Mouse (Mus musculus): ENCODE results near the gene Knstrn. TPM values are rescaled to one million over a fixed set of nuclear protein-coding genes. Genes with fewer than 3 reads are reported as not detected.

Gene Knstrn
- polyA plus RNA-seq, 1 experiment from 2014 or later = 62.7 TPM

DNA sequence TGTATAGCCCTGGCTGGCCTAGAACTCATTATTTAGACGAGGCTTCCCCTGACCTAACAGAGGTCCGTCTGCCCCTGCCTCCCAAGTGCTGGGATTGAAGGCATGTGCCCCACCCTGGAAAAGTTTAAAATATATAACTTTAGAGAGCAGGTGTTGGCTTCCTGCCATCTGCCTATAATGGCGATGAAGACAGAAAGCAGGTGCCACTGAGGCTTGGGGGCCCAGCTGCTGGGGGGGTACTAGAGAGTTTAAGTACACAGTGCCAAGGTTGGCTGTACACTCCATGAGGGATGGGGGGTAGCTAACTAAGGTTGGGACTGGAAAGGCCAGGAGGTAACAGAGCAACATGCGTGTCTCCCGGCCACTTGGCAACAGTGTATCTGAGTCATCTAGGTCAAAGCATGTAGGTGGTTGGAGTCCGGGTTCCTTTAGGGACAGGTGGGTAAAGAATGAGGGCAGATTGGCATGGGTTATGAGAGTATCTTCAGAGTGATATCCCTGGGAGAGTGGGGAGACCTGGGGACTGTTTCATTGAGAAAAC lies 60.2 kb downstream of the Knstrn start:
- no peak for ATAC-seq
- no peaks in the 10 kb centered on the region for H3K9me3 ChIP-seq
- 94% methylated on average over 6 of the region's 6 CpGs for WGBS
- H3K4me3 ChIP-seq (replicated peaks) = no peak overlapping the region
- no peak overlapping the region for H3K27ac ChIP-seq
- no peak overlapping the region for H3K9ac ChIP-seq (replicated peaks)
- H3K27me3 ChIP-seq = no peaks in the 10 kb centered on the region
- no peak overlapping the region for H3K4me2 ChIP-seq (replicated peaks)
- peaks cover 65% of the 10 kb centered on the region for H3K36me3 ChIP-seq
- H3K4me1 ChIP-seq (replicated peaks) = no peaks in the 10 kb centered on the region

GRCm38 (mm10) chr2:118875316-118875715 lies 61.5 kb downstream of the Knstrn start:
- Histone ChIP-seq H3K9ac (replicated peaks) (no peak overlapping the region), H3K4me1 (replicated peaks) (no peaks in the 10 kb centered on the region), H3K9me3 (no peaks in the 10 kb centered on the region), H3K27me3 (no peaks in the 10 kb centered on the region), H3K4me2 (replicated peaks) (no peak overlapping the region), H3K27ac (no peak overlapping the region), H3K36me3 (peaks cover 57% of the 10 kb centered on the region), H3K4me3 (replicated peaks) (no peak overlapping the region)
- WGBS = 91% methylated on average over 8 of the region's 8 CpGs
- no peak for ATAC-seq

GRCm38 (mm10) chr2:118876453-118876852 lies 62.6 kb downstream of the Knstrn start:
- Histone ChIP-seq H3K9me3 (no peaks in the 10 kb centered on the region), H3K4me1 (replicated peaks) (no peaks in the 10 kb centered on the region), H3K4me3 (replicated peaks) (no peak overlapping the region), H3K27me3 (no peaks in the 10 kb centered on the region), H3K9ac (replicated peaks) (no peak overlapping the region), H3K36me3 (peaks cover 54% of the 10 kb centered on the region), H3K4me2 (replicated peaks) (no peak overlapping the region), H3K27ac (no peak overlapping the region)
- ATAC-seq = no peak
- WGBS = 92% methylated on average over 9 of the region's 9 CpGs

DNA sequence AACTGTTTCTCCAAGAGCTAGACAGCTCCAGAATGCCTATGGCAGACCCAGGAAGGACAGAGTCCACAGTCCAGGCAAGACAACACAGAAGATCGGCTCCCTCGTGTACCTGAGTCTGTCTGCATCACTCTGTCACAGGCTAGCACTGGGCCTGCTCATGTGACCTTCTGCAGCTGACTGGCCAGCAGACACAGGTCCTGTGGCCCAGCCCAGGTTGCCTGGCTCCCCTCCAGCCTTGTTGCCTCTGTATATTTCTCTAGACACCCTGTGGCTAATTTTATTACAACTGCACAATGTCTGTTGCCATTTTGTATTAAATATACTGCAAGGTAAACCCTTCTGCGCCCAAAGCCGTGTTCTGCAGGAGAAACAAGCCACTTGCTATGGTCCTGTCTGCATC lies 67.2 kb downstream of the Knstrn start:
- peaks cover 27% of the 10 kb centered on the region for H3K36me3 ChIP-seq
- no peaks in the 10 kb centered on the region for H3K9me3 ChIP-seq
- peaks cover 5% of the 10 kb centered on the region; the same call in 1 of the 2 replicates for H3K4me1 ChIP-seq (replicated peaks)
- H3K9ac ChIP-seq (replicated peaks) = no peak overlapping the region
- H3K27me3 ChIP-seq = peaks cover 23% of the 10 kb centered on the region
- 88% methylated on average over 4 of the region's 4 CpGs for WGBS
- no peak for ATAC-seq
- H3K4me3 ChIP-seq (replicated peaks) = no peak overlapping the region
- H3K27ac ChIP-seq = no peak overlapping the region
- H3K4me2 ChIP-seq (replicated peaks) = no peak overlapping the region

GRCm38 (mm10) chr2:118881956-118882355 lies 68.2 kb downstream of the Knstrn start:
- WGBS = 86% methylated on average over 5 of the region's 5 CpGs
- Histone ChIP-seq H3K4me3 (replicated peaks) (no peak overlapping the region), H3K27ac (no peak overlapping the region), H3K36me3 (peaks cover 19% of the 10 kb centered on the region), H3K4me2 (replicated peaks) (no peak overlapping the region), H3K4me1 (replicated peaks) (peaks cover 5% of the 10 kb centered on the region; the same call in 1 of the 2 replicates), H3K9me3 (no peaks in the 10 kb centered on the region), H3K9ac (replicated peaks) (no peak overlapping the region), H3K27me3 (peaks cover 26% of the 10 kb centered on the region)
- no peak for ATAC-seq

GRCm38 (mm10) chr2:118882840-118883679 lies 69.3 kb downstream of the Knstrn start:
- Histone ChIP-seq H3K4me1 (replicated peaks) (peaks cover 12% of the 10 kb centered on the region), H3K4me2 (replicated peaks) (peak overlapping the region; percentile 72), H3K27me3 (peaks cover 31% of the 10 kb centered on the region), H3K36me3 (peaks cover 9% of the 10 kb centered on the region; the same call in 1 of the 2 replicates), H3K9ac (replicated peaks) (peak overlapping the region; percentile 64), H3K9me3 (no peaks in the 10 kb centered on the region), H3K4me3 (replicated peaks) (peak overlapping the region; percentile 40), H3K27ac (no peak overlapping the region)
- 2% methylated on average over 32 of the region's 32 CpGs for WGBS
- ATAC-seq = peak; percentile 89

DNA sequence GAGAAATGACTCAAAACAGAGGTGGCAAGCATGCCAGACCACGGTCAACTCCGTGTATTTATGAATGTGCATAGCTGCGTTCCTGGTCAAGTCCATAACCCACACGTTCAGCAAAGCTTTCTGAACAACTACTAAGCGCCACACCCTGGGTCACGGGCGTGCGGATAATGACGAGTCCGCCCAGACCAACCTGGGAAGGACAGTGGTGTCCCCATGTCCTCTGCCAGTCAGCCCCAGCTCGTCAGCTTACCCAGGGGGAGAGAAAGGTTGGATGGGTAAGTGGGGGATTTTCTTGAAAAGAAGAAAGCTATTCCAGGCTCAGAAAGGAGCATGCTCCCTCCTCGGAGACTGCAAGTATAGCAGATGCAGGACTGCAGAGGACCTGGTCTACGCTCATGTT lies 73.6 kb downstream of the Knstrn start:
- H3K4me2 ChIP-seq (replicated peaks) = peak overlapping the region; percentile 33
- H3K9me3 ChIP-seq = no peaks in the 10 kb centered on the region
- 69% methylated on average over 13 of the region's 13 CpGs for WGBS
- H3K9ac ChIP-seq (replicated peaks) = peak overlapping the region; percentile 25; the same call in 1 of the 2 replicates
- no peak overlapping the region for H3K27ac ChIP-seq
- H3K36me3 ChIP-seq = no peaks in the 10 kb centered on the region
- H3K4me1 ChIP-seq (replicated peaks) = peaks cover 12% of the 10 kb centered on the region
- H3K4me3 ChIP-seq (replicated peaks) = no peak overlapping the region; the same call in 1 of the 2 replicates
- peak; percentile 35 for ATAC-seq
- peaks cover 39% of the 10 kb centered on the region for H3K27me3 ChIP-seq

DNA sequence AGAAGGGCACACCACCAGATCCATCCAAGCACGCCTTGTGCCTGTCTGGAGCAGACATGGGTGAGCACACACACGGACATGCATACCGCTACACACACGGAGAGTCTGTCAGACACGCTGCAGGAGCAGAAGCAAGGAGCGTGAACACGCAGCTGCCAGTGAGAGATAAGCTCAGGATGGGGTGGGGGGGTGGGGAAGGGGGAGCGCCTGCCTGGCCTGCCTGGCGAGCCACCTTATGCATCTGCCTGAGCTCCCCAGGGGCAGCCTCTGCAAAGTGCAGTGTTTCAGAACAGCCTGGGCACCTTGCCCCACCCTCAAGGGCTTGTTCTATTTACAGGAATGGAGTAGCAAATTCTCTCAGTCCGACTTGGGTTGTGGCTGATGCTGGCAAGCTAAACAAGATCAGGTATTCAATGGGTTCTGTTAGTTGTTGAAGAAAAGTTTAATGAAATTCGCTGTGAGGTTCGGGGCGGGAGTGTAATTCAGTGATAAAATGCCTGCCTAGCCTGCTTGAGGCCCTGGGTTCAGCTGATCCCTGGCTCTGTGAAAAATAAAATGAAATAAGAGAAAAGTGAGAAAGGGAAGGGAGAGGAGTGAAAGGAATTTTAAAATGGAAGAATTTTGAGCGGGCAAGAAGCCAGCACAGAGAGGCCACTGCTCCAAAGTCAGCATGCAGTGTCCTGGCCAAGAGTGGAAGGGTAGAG lies 74.2 kb downstream of the Knstrn start:
- WGBS = 22% methylated on average over 14 of the region's 14 CpGs
- Histone ChIP-seq H3K4me3 (replicated peaks) (no peak overlapping the region; the same call in 1 of the 2 replicates), H3K36me3 (no peaks in the 10 kb centered on the region), H3K9me3 (no peaks in the 10 kb centered on the region), H3K27me3 (peaks cover 44% of the 10 kb centered on the region), H3K27ac (no peak overlapping the region), H3K4me2 (replicated peaks) (peak overlapping the region; percentile 33), H3K9ac (replicated peaks) (peak overlapping the region; percentile 25; the same call in 1 of the 2 replicates), H3K4me1 (replicated peaks) (peaks cover 10% of the 10 kb centered on the region)
- peak; percentile 66 for ATAC-seq

DNA sequence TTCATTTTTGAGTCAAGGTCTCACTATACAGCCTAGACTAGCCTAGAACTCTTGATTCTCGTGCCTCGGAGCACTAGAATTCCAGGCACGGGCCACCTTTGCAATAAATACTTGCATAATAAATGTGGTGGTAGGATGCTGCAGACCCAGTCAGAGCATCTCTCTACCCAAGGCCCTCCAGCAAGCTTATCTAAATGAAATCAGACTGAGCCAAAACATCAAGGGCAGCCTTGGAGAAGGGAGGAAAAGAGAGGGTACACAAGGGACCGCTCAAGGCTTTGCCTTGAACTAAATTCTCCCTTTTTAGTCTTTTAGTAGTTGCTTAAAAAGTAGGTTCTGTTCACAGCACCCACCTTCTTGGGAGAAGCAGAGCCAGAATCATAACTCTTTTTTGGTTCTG lies 77.4 kb downstream of the Knstrn start:
- 91% methylated on average over 4 of the region's 4 CpGs for WGBS

GRCm38 (mm10) chr2:118895990-118896913 lies 82.4 kb downstream of the Knstrn start:
- Histone ChIP-seq H3K27me3 (peaks cover 86% of the 10 kb centered on the region), H3K36me3 (no peaks in the 10 kb centered on the region), H3K27ac (no peak overlapping the region), H3K9ac (replicated peaks) (peak overlapping the region; percentile 56), H3K4me2 (replicated peaks) (peak overlapping the region; percentile 63), H3K4me1 (replicated peaks) (peaks cover 40% of the 10 kb centered on the region), H3K9me3 (no peaks in the 10 kb centered on the region), H3K4me3 (replicated peaks) (peak overlapping the region; percentile 41)
- ATAC-seq = 0 out of 2 replicates have a peak, but pooled peaks have one; percentile 3
- WGBS = 1% methylated on average over 37 of the region's 38 CpGs

More for the DNA sequence above, 77.4 kb downstream of the Knstrn start:
- Histone ChIP-seq H3K27ac (no peak overlapping the region), H3K36me3 (no peaks in the 10 kb centered on the region), H3K27me3 (peaks cover 52% of the 10 kb centered on the region), H3K4me2 (replicated peaks) (no peak overlapping the region), H3K4me1 (replicated peaks) (peaks cover 9% of the 10 kb centered on the region), H3K9me3 (no peaks in the 10 kb centered on the region), H3K9ac (replicated peaks) (no peak overlapping the region), H3K4me3 (replicated peaks) (no peak overlapping the region)
- no peak for ATAC-seq

DNA sequence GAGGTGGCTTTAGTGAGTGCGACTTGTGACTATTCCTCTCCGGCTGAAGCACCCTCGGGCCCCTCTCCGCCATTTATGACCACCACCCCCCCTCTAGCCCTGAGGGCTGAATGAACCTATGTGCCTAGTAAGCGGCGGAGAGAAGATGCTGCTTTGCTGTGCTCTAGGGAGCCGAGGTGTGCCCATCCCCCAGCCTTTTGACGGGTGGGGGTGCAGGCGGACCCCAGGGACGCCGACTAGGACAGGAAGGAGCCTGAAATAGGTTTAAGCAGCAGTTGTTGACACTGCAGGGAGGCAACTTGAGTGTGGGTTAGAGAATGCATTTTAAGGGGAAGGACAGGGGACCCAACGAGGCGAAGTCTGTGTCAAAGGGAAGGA lies 83.1 kb downstream of the Knstrn start:
- no peaks in the 10 kb centered on the region for H3K36me3 ChIP-seq
- H3K4me3 ChIP-seq (replicated peaks) = peak overlapping the region; percentile 41
- H3K4me2 ChIP-seq (replicated peaks) = peak overlapping the region; percentile 63
- H3K9ac ChIP-seq (replicated peaks) = peak overlapping the region; percentile 56
- WGBS = under 1% methylated on average over 13 of the region's 13 CpGs
- peaks cover 83% of the 10 kb centered on the region for H3K27me3 ChIP-seq
- ATAC-seq = no peak
- no peaks in the 10 kb centered on the region for H3K9me3 ChIP-seq
- peaks cover 40% of the 10 kb centered on the region for H3K4me1 ChIP-seq (replicated peaks)
- no peak overlapping the region for H3K27ac ChIP-seq
